Mouse (Mus musculus) spleen, postnatal 4 days (tissue): ENCODE measurements around the gene Osbpl10.
"Not testable (repeated sequence)": the region's sequence is repeated elsewhere in the genome, so short reads cannot be mapped to it uniquely, and the experiment has no call there.

Experiments used
- DNase-seq, 2 experiments: peaks; one replicate each; pipeline ENCODE4 v3.0.0; 2022; ENCODE audit warnings: low spot score in 2 of 2

Osbpl10 gene

GRCm38 (mm10) chr9:115031046-115031445 lies 52.7 kb downstream of the Osbpl10 start:
- not testable (repeated sequence) for DNase-seq

GRCm38 (mm10) chr9:115032786-115033185 lies 54.4 kb downstream of the Osbpl10 start:
- no peak for DNase-seq

GRCm38 (mm10) chr9:115034271-115034670 lies 55.9 kb downstream of the Osbpl10 start:
- DNase-seq, result no peak

- DNase-seq, result no peak
These were observed 56.4 kb downstream of the Osbpl10 start for GRCm38 (mm10) chr9:115034788-115035187.

GRCm38 (mm10) chr9:115038215-115038614 lies 59.8 kb downstream of the Osbpl10 start:
- DNase-seq, result no peak

- no peak for DNase-seq
These were observed 60.3 kb downstream of the Osbpl10 start for GRCm38 (mm10) chr9:115038686-115039085.

- DNase-seq, result no peak
These were observed 60.9 kb downstream of the Osbpl10 start for GRCm38 (mm10) chr9:115039245-115039644.

GRCm38 (mm10) chr9:115042571-115042970 lies 64.2 kb downstream of the Osbpl10 start:
- DNase-seq, result no peak

- no peak for DNase-seq
These were observed 64.8 kb downstream of the Osbpl10 start for GRCm38 (mm10) chr9:115042971-115043706.

- DNase-seq, result peak; percentile 48 to 75
These were observed 65.8 kb downstream of the Osbpl10 start for GRCm38 (mm10) chr9:115043881-115044770.

- DNase-seq, result no peak
These were observed 66.9 kb downstream of the Osbpl10 start for GRCm38 (mm10) chr9:115045087-115045800.

- no peak for DNase-seq
These were observed 68.3 kb downstream of the Osbpl10 start for GRCm38 (mm10) chr9:115046701-115047100.

GRCm38 (mm10) chr9:115048340-115048739 lies 70.0 kb downstream of the Osbpl10 start:
- DNase-seq, result no peak

- no peak for DNase-seq
These were observed 70.5 kb downstream of the Osbpl10 start for GRCm38 (mm10) chr9:115048861-115049260.

GRCm38 (mm10) chr9:115049981-115050720 lies 71.8 kb downstream of the Osbpl10 start:
- DNase-seq, result no peak

- DNase-seq, result no peak
These were observed 73.6 kb downstream of the Osbpl10 start for GRCm38 (mm10) chr9:115051976-115052375.

- DNase-seq, result no peak
These were observed 75.4 kb downstream of the Osbpl10 start for GRCm38 (mm10) chr9:115053779-115054178.

GRCm38 (mm10) chr9:115055041-115055830 lies 76.9 kb downstream of the Osbpl10 start:
- DNase-seq, result no peak

GRCm38 (mm10) chr9:115058806-115059205 lies 80.4 kb downstream of the Osbpl10 start:
- DNase-seq, result no peak

- no peak for DNase-seq
These were observed 86.5 kb downstream of the Osbpl10 start for GRCm38 (mm10) chr9:115064834-115065233.

- no peak for DNase-seq
These were observed 88.7 kb downstream of the Osbpl10 start for GRCm38 (mm10) chr9:115067071-115067470.
